Mouse (Mus musculus) intestine, embryonic 14.5 days (tissue): ENCODE measurements at regions not wholly inside any gene's neighbourhood (a gene's known extent, or its start where the extent isn't known, plus 50 kb on each side); places are given as distances from the start of the nearest gene placed in this dataset.
"Not testable (repeated sequence)": the region's sequence is repeated elsewhere in the genome, so short reads cannot be mapped to it uniquely, and the experiment has no call there.

ENCODE experiments used
- ATAC-seq: fragments of 200-750 bp; cut with Nextera tagmentation; replicated peaks from 2 replicates; pipeline ENCODE4 v1.8.0; 2017; ENCODE audit warnings: low read depth, moderate number of reproducible peaks, moderate TSS enrichment, moderate library complexity; ENCODE audit not compliant: low FRiP score, low TSS enrichment
- DNase-seq: peaks from one replicate; pipeline ENCODE4 v3.0.0-alpha.2; 2018; ENCODE audit warnings: low spot score
- H3K27ac ChIP-seq: fragments of 300-500 bp; sonication (generic); 2 replicates; pipeline ENCODE4 v1.5.1; 2014; ENCODE audit warnings: low read depth, mild to moderate bottlenecking, control low read depth
- H3K27me3 ChIP-seq: fragments of 300-500 bp; sonication (generic); replicated peaks from 2 replicates; pipeline ENCODE4 v1.6.1; 2014; ENCODE audit warnings: low read length, control low read depth; ENCODE audit not compliant: control insufficient read depth, insufficient read depth
- H3K36me3 ChIP-seq: fragments of 300-500 bp; sonication (generic); 2 replicates; pipeline ENCODE4 v1.6.1; 2014; ENCODE audit warnings: low read length, control low read depth; ENCODE audit not compliant: control insufficient read depth, insufficient read depth
- H3K4me1 ChIP-seq: fragments of 300-500 bp; sonication (generic); replicated peaks from 2 replicates; pipeline ENCODE4 v1.6.1; 2014; ENCODE audit warnings: low read length, control low read depth, mixed read lengths; ENCODE audit not compliant: control insufficient read depth, insufficient read depth
- H3K4me2 ChIP-seq: fragments of 300-500 bp; sonication (generic); 2 replicates; pipeline ENCODE4 v1.6.1; 2014; ENCODE audit warnings: low read length
- H3K4me3 ChIP-seq: fragments of 300-500 bp; sonication (generic); 2 replicates; pipeline ENCODE4 v1.5.1; 2014; ENCODE audit warnings: low read depth, low read length, control low read depth, mixed read lengths
- H3K9ac ChIP-seq: fragments of 300-500 bp; sonication (generic); 2 replicates; pipeline ENCODE4 v1.6.1; 2014; ENCODE audit warnings: mild to moderate bottlenecking, low read length
- H3K9me3 ChIP-seq: fragments of 300-500 bp; sonication (generic); 2 replicates; pipeline ENCODE4 v1.6.1; 2016; ENCODE audit warnings: low read length, control low read depth; ENCODE audit not compliant: control insufficient read depth
- WGBS: fragments of 180-500 bp; shearing (Covaris S2); extraction: QIAGEN DNeasy Blood & Tissue Kit; methylation state at CpG from one replicate; pipeline ENCODE4 v1.1.7; 2014; 5-methylcytosine and 5-hydroxymethylcytosine counted together

DNA sequence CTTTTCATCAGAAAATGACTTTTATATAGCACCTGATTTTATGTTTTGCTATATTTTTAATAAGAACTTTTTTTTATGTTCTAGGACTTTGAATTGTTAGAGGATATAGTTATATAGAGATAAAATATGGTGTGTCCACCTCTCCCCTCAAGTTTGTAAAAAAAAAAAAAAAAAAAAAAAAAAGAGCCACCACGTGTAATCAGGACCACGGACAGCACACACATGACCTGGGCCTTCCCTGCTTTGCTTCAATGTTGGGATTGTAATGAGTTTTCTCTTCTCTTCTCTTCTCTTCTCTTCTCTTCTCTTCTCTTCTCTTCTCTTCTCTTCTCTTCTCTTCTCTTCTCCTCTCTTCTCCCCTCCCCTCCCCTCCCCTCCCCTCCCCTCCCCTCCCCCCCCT lies 78.5 kb downstream of the 1700010I14Rik start:
- not testable (repeated sequence) for H3K36me3 ChIP-seq, ATAC-seq, H3K27ac ChIP-seq, DNase-seq, H3K4me1 ChIP-seq, H3K27me3 ChIP-seq, H3K4me2 ChIP-seq, H3K4me3 ChIP-seq, H3K9me3 ChIP-seq, H3K9ac ChIP-seq
- WGBS: 10% methylated on average over 2 of the region's 2 CpGs

DNA sequence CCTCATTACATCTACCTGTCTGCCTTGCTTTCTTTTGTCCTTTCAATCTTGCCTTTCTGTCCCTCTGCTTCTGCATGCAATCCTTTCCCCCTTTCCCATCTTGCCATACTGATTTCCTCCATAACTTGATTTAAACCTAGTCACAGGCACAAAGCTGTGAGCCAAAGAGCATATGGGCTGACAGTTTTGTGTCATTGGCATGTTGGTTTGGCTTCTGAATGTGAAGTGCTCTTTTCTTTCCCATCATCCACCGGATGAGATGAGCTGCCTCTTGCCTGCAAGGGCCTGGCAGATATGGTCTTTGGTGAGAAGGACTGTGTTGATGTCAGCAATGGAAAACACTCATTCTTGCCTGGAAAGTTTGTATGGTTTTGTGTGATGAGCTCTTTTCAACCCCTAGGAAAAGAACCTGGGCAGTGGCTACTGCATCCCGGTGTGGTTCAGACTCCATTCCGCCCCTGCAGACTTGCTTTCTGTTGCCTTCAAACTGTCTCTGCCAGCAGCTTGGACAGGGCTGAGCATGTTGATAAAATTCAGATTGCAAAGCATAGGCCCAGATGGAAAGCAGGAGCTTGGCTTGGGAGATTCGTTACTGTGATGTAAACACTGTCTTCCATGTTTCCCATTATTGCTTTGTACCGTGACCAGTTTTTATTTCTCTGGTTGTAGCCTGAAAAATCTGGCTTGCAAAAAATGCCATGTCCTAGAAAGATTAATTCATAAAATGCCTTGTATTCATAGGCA lies 80.9 kb downstream of the 1700010I14Rik start:
- H3K27me3 ChIP-seq: no peaks in the 10 kb centered on the region
- no peak for DNase-seq
- H3K27ac ChIP-seq: no peak overlapping the region
- H3K4me1 ChIP-seq: no peaks in the 10 kb centered on the region
- WGBS: 70% methylated on average over 5 of the region's 5 CpGs
- ATAC-seq: no peak
- no peaks in the 10 kb centered on the region for H3K9me3 ChIP-seq
- H3K9ac ChIP-seq: no peak overlapping the region
- H3K4me2 ChIP-seq: no peak overlapping the region
- H3K4me3 ChIP-seq: no peak overlapping the region
- H3K36me3 ChIP-seq: no peaks in the 10 kb centered on the region

DNA sequence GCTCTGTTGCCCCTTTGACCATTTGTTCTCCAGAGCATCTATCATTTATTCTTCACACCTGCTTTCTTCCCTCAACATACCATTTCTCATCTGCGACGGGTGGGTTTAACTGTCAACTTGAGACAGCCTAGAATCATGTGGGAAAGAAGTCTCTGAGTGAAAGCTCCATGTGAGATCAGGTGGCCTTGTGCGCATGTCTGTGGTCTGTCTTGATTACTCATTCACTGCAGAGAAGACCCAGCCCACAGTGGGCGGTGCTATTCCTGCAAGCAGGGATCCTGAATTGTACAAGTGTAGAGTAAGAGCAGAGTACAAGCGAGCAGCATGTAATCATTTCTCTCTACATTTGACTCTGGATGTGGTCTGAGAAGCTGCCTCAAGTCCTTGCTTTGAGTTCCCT lies 95.5 kb downstream of the 1700010I14Rik start:
- no peak overlapping the region for H3K4me3 ChIP-seq
- no peak overlapping the region for H3K4me2 ChIP-seq
- DNase-seq (no peak), ATAC-seq (no peak)
- H3K36me3 ChIP-seq: no peaks in the 10 kb centered on the region
- H3K4me1 ChIP-seq: no peaks in the 10 kb centered on the region
- 88% methylated on average over 5 of the region's 5 CpGs for whole genome bisulfite sequencing
- H3K27ac ChIP-seq: no peak overlapping the region
- H3K27me3 ChIP-seq: no peaks in the 10 kb centered on the region
- H3K9ac ChIP-seq: no peak overlapping the region
- H3K9me3 ChIP-seq: 0 out of 2 replicates have a peak, but pooled peaks cover 8% of the 10 kb centered on the region

DNA sequence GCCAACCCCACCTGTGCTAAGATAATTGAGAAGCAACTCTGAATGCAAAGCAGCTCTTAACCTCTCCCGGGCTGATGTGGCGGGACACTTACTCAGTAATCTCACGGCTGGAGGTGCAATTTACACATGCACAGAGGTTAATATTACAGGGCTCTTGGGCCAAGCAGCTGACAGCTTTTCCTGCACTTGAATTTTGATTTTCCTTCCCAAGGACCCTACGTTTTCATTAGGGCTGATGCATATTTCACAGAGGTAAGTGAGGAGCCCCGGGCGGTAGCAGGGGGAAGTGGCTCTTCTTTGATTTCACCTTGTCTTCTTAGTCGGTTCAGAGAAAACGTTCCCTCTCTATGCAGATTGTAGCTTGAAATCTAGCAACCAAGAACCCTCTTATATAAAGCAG lies 139.7 kb downstream of the 1700010I14Rik start:
- H3K27ac ChIP-seq: no peak overlapping the region
- 59% methylated on average over 8 of the region's 8 CpGs for WGBS
- H3K9ac ChIP-seq: no peak overlapping the region
- no peaks in the 10 kb centered on the region for H3K36me3 ChIP-seq
- ATAC-seq: no peak
- H3K9me3 ChIP-seq: no peaks in the 10 kb centered on the region
- no peak overlapping the region for H3K4me2 ChIP-seq
- H3K4me1 ChIP-seq: no peaks in the 10 kb centered on the region
- no peak for DNase-seq
- no peaks in the 10 kb centered on the region for H3K27me3 ChIP-seq
- H3K4me3 ChIP-seq: no peak overlapping the region

DNA sequence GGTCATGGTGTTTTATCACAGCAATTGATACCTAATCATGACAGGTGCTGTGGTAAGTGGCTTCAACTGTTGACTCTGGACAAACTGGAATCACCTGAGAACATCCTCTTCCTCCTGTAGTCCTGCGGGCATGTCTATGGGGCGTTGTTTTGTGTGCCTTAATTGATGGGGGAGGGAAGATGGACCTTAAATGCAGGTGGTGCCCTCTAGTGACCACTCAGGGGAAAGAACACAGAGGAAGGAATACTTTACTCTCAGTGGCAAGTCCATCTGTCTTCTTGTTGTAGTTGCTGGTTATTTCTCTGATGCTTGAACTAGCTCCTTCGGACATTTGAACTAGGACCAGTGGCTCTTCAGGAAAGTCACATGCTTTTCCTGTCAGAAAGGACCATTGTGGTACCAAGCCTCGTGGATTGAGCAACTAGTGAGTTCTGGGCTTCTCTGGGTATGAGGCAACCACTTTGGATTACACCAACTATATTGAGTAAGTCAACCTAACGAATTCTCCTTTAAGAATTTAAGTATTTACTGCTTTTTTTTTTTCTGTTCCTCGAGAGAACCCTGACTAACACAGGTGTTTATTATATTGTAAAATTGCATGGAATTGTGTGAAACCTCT lies 157.6 kb downstream of the 1700010I14Rik start:
- H3K4me1 ChIP-seq: no peaks in the 10 kb centered on the region
- no peaks in the 10 kb centered on the region for H3K36me3 ChIP-seq
- DNase-seq: no peak
- H3K9ac ChIP-seq: no peak overlapping the region
- no peaks in the 10 kb centered on the region for H3K27me3 ChIP-seq
- 63% methylated on average over 6 of the region's 6 CpGs for WGBS
- H3K4me2 ChIP-seq: no peak overlapping the region
- H3K9me3 ChIP-seq: no peaks in the 10 kb centered on the region
- H3K27ac ChIP-seq: no peak overlapping the region
- H3K4me3 ChIP-seq: no peak overlapping the region
- ATAC-seq: no peak

DNA sequence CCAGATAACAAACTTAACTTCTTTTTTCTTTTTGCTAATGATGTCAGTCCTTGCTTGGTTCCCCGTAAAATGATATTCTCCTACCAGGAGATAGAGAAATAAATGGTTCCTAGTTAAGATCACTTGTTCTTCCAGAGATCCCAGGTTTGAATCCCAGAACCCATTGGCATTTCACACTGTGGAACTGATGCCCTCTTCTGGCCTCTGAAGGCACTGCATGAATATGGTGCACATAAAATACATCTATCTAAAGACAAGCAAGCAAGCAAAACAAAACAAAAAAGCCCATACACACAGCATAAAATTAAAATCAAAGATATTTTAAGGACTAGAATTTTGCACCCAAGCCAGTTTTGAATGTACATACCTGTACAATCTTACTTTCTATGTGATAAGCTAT lies 162.5 kb downstream of the 1700010I14Rik start:
- 97% methylated on average over 1 of the region's 1 CpGs for WGBS
- DNase-seq (no peak), ATAC-seq (no peak)
- Histone ChIP-seq H3K36me3 (no peaks in the 10 kb centered on the region), H3K4me1 (no peaks in the 10 kb centered on the region), H3K27me3 (no peaks in the 10 kb centered on the region), H3K27ac (no peak overlapping the region), H3K9me3 (no peaks in the 10 kb centered on the region), H3K4me3 (no peak overlapping the region), H3K9ac (no peak overlapping the region), H3K4me2 (no peak overlapping the region)

DNA sequence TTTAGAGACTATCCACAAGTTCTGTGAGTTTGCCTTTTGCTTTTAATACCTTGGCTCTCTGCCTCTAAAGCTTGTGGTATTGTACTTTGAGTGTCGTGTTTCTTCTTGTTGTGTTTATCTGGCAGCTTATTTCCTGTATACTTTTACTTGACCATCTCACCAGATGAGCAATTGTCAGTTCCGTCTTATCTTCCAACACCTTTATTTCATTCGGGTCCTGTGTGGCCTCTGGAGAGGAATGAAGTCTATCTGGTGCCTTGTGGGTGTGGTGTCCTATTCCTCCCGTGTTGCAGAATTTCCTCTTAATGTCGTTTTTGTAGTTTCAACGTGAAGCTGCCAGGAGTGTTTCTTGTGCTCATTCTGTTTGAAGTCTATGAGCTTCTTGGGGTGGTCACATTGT lies 174.0 kb downstream of the 1700010I14Rik start:
- H3K4me3 ChIP-seq: no peak overlapping the region
- H3K36me3 ChIP-seq: no peaks in the 10 kb centered on the region
- H3K27ac ChIP-seq: no peak overlapping the region
- no peaks in the 10 kb centered on the region for H3K27me3 ChIP-seq
- ATAC-seq (no peak), DNase-seq (no peak)
- H3K4me1 ChIP-seq: no peaks in the 10 kb centered on the region
- no peak overlapping the region for H3K4me2 ChIP-seq
- no peak overlapping the region for H3K9ac ChIP-seq
- 72% methylated on average over 6 of the region's 6 CpGs for WGBS
- H3K9me3 ChIP-seq: no peaks in the 10 kb centered on the region

DNA sequence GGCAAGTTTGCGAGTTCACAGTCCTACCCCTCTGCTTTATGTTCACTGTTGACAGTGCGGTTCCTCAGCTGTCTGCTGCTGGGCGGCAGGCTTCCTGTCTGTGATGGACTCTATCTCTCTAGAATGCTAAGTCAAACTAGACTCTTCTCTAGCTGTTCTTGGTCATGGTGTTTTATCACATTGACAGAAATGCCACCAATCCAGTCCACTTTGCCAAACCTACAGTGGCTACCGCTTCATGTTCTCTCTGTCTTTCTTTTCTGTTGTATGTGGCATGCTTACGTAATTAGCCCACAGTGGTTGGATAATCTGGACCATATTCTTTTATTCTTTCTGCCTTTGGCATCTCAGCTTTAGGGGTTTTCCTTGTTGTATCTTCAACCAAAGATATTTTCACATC lies 174.5 kb downstream of the 1700010I14Rik start:
- Histone ChIP-seq H3K36me3 (no peaks in the 10 kb centered on the region), H3K4me2 (no peak overlapping the region), H3K27me3 (no peaks in the 10 kb centered on the region), H3K27ac (no peak overlapping the region), H3K4me3 (no peak overlapping the region), H3K9ac (no peak overlapping the region), H3K4me1 (no peaks in the 10 kb centered on the region; the same call in 1 of the 2 replicates), H3K9me3 (no peaks in the 10 kb centered on the region)
- 68% methylated on average over 5 of the region's 5 CpGs for WGBS
- ATAC-seq (no peak), DNase-seq (no peak)

DNA sequence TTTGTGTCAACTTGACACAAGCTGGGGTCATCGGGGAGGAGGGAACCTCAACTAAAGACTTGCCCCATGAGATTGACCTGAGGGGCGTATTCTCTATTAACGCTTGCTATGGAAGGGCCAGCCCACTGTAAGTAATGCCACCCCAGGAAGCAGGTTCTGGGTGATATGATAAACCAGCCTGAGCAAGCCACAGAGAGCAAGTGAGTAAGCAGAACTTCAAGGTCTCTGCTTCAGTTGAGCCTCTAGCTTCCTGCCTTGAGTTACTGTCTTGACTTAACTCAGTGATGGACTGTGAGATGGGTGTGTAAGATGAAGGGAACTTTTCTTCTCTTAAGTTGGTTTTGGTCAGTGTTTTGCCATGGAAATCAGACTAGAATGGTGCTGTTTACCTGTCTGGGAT lies 175.2 kb downstream of the 1700010I14Rik start:
- H3K27ac ChIP-seq: no peak overlapping the region
- no peak overlapping the region for H3K4me2 ChIP-seq
- no peak overlapping the region for H3K9ac ChIP-seq
- no peaks in the 10 kb centered on the region for H3K9me3 ChIP-seq
- peaks cover 3% of the 10 kb centered on the region; the same call in 1 of the 2 replicates for H3K4me1 ChIP-seq
- H3K4me3 ChIP-seq: no peak overlapping the region
- H3K36me3 ChIP-seq: no peaks in the 10 kb centered on the region
- WGBS: 82% methylated on average over 3 of the region's 3 CpGs
- no peaks in the 10 kb centered on the region for H3K27me3 ChIP-seq
- no peak for ATAC-seq
- DNase-seq: no peak
